Mouse (Mus musculus) left cerebral cortex, postnatal 25 days (tissue): ENCODE measurements around the gene Kdsr. TPM values are rescaled to one million over a fixed set of nuclear protein-coding genes. Genes with fewer than 3 reads are reported as not detected.
A peak's percentile ranks its signal among the peaks of the same experiment; 100 is the strongest.

ENCODE experiments used
- DNase-seq, 2 experiments: peaks; one replicate each; pipeline ENCODE4 v3.0.0; 2022; ENCODE audit warnings: low spot score in 2 of 2, mixed read lengths in 1 of 2
- intact Hi-C: fragments of 180-260 bp; cut with DNase I; formaldehyde crosslinking; loops from one replicate; pipeline ENCODE4 v1.15.1; 2025
- total RNA-seq, 2 experiments: library from RNA; stranded (reverse); gene quantifications; 2 replicates each; pipeline ENCODE4 v1.2.3; 2021

Gene Kdsr
- total RNA-seq, 2 experiments from 2014 or later, result 24.4 to 25.9 TPM

GRCm38 (mm10) chr1:106707036-106707880 is 52.3 kb downstream of the Kdsr start:
- intact Hi-C loops, result no loop called here
- DNase-seq, result no peak

GRCm38 (mm10) chr1:106703183-106703582 is 56.3 kb downstream of the Kdsr start:
- DNase-seq, result no peak
- intact Hi-C loops, result no loop called here

GRCm38 (mm10) chr1:106702471-106703175 is 56.9 kb downstream of the Kdsr start:
- DNase-seq, result peak in 1 of 2 experiments; percentile 20
- intact Hi-C loops, result no loop called here

GRCm38 (mm10) chr1:106700520-106701114 is 58.9 kb downstream of the Kdsr start:
- peak in 1 of 2 experiments; percentile 62 for DNase-seq
- intact Hi-C loops, result no loop called here

- no peak for DNase-seq
- intact Hi-C loops, result no loop called here
Observed at GRCm38 (mm10) chr1:106696472-106696871, 63.1 kb downstream of the Kdsr start.

- intact Hi-C loops, result no loop called here
- DNase-seq, result no peak
Observed at GRCm38 (mm10) chr1:106695649-106696048, 63.9 kb downstream of the Kdsr start.

- no peak for DNase-seq
- intact Hi-C loops, result no loop called here
Observed at GRCm38 (mm10) chr1:106694316-106694715, 65.2 kb downstream of the Kdsr start.

- no peak for DNase-seq
- intact Hi-C loops, result no loop called here
Observed at GRCm38 (mm10) chr1:106692599-106692998, 66.9 kb downstream of the Kdsr start.

- intact Hi-C loops, result no loop called here
- DNase-seq, result peak in 1 of 2 experiments; percentile 19
Observed at GRCm38 (mm10) chr1:106690887-106691286, 68.6 kb downstream of the Kdsr start.

GRCm38 (mm10) chr1:106688161-106688516 is 71.4 kb downstream of the Kdsr start:
- DNase-seq, result no peak
- intact Hi-C loops, result no loop called here

- peak in 1 of 2 experiments; percentile 50 for DNase-seq
- intact Hi-C loops, result no loop called here
Observed at GRCm38 (mm10) chr1:106687435-106688160, 71.9 kb downstream of the Kdsr start.

- DNase-seq, result no peak
- intact Hi-C loops, result no loop called here
Observed at GRCm38 (mm10) chr1:106685702-106686101, 73.8 kb downstream of the Kdsr start.

GRCm38 (mm10) chr1:106684546-106684945 is 75.0 kb downstream of the Kdsr start:
- DNase-seq, result no peak
- intact Hi-C loops, result no loop called here

GRCm38 (mm10) chr1:106682829-106683228 is 76.7 kb downstream of the Kdsr start:
- intact Hi-C loops, result no loop called here
- no peak for DNase-seq

- DNase-seq, result no peak
- intact Hi-C loops, result no loop called here
Observed at GRCm38 (mm10) chr1:106679800-106680515, 79.6 kb downstream of the Kdsr start.

- DNase-seq, result no peak
- intact Hi-C loops, result no loop called here
Observed at GRCm38 (mm10) chr1:106678060-106678478, 81.5 kb downstream of the Kdsr start.
